8 mouse cellular contexts compared by ENCODE assay signal in the genomic region with DNA sequence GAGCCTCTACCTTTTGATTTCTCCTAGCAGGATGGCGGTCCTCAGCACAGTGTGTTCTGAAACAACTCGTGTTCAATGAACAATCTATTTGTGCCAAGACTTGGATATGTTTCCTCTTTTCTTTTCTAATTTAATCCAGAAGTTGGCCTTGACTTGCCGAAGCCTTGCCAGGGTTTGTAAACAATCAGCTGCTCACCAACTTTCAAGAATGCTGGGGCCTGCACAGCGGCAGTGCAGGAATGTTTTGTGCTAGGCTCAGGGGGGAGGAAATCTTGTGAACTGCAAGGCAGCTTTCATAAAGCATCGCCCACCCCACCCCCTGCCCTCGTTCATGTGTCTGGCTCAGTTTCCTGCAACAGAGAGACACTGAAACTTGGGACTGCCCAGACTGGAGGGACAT.
DNase-seq lines count a peak whose midpoint lies in the region; ATAC-seq and TF ChIP-seq lines count a peak whose summit lies in the region.

No protein-coding gene starts in this region.

- peak; percentile 38 for DNase-seq in kidney, adult 2 months
- DNase-seq in kidney, postnatal 25 days: no peak
- peak; percentile 40 to 56 for DNase-seq in frontal cortex, adult 2 months (ENCODE audit: extremely low spot score in 1 of 2, low spot score in 1 of 2)
- peak; percentile 20 to 47 for DNase-seq in layer of hippocampus, postnatal 36 days
- peak; percentile 43 for DNase-seq in ovary, postnatal 14 days (ENCODE audit: low spot score)
- DNase-seq in midbrain, embryonic 10.5 days (ENCODE audit: low spot score): no peak
- DNase-seq in liver: no peak

- TF ChIP-seq CTCF in kidney, adult 2 months (conservative IDR thresholded peaks at IDR 0.05; ENCODE audit: insufficient read depth, insufficient read length, low read depth, low read length): no peak

- no peak overlapping the region for H3K27ac ChIP-seq in kidney, adult 2 months (ENCODE audit: insufficient read depth, low read depth, low read length)
- H3K27ac ChIP-seq in midbrain, embryonic 10.5 days (replicated peaks): no peak overlapping the region

- peaks cover 4% of the 10 kb centered on the region; the same call in 1 of the 2 replicates for H3K4me1 ChIP-seq in kidney, adult 2 months (ENCODE audit: control insufficient read depth, insufficient read depth, low read length)
- H3K4me1 ChIP-seq in midbrain, embryonic 10.5 days: no peaks in the 10 kb centered on the region

- no peaks in the 10 kb centered on the region for H3K36me3 ChIP-seq in kidney, adult 2 months (ENCODE audit: control insufficient read depth, insufficient read depth, low read length)
- H3K36me3 ChIP-seq in midbrain, embryonic 10.5 days: no peaks in the 10 kb centered on the region

- no peak for TF ChIP-seq POLR2A in kidney, adult 2 months (IDR thresholded peaks at IDR 0.05; ENCODE audit: low read depth, low read length)

- no peaks in the 10 kb centered on the region for H3K9me3 ChIP-seq in midbrain, embryonic 10.5 days (replicated peaks)

- no peak overlapping the region for H3K4me3 ChIP-seq in kidney, adult 2 months (ENCODE audit: insufficient read depth, low read depth, low read length)
- H3K4me3 ChIP-seq in midbrain, embryonic 10.5 days: no peak overlapping the region

- 69% methylated on average over 6 of the region's 6 CpGs for WGBS in kidney, adult 2 months
- WGBS in midbrain, embryonic 10.5 days: 69% methylated on average over 6 of the region's 6 CpGs

- no peaks in the 10 kb centered on the region for H3K27me3 ChIP-seq in kidney, adult 2 months (replicated peaks; ENCODE audit: control insufficient read depth, insufficient read depth, low read length)
- no peaks in the 10 kb centered on the region for H3K27me3 ChIP-seq in midbrain, embryonic 10.5 days (ENCODE audit: low read depth, poor library complexity, severe bottlenecking)

- no peak for ATAC-seq in granulocyte monocyte progenitor cell, adult 5-6 weeks (replicated peaks; ENCODE audit: poor library complexity, severe bottlenecking)

Comparison
In these comparisons a context has a peak if more than half of its experiments do, and no peak if none do; other contexts are left out.
1. DNase-seq: peak in kidney, adult 2 months (single experiment), frontal cortex, adult 2 months (2 of 2), layer of hippocampus, postnatal 36 days (2 of 2) and ovary, postnatal 14 days (single experiment); none in kidney, postnatal 25 days (0 of 2), midbrain, embryonic 10.5 days (single experiment) and liver (single experiment).